Mouse (Mus musculus): Measurements from ENCODE around the gene Mrpl42.
"Not testable (repeated sequence)": the region's sequence is repeated elsewhere in the genome, so short reads cannot be mapped to it uniquely, and the experiment has no call there.

Gene Mrpl42

GRCm38 (mm10) chr10:95501463-95502081 is at the start of gene Mrpl42:
Gene Mrpl42 (minus strand): TSS chr10:95501940.
- DNase-seq (ENCODE audit: low spot score in 2 of 2): peak; percentile 83 to 88

GRCm38 (mm10) chr10:95550506-95550905 is 48.8 kb upstream of the Mrpl42 start:
- no peak for DNase-seq (ENCODE audit: low spot score in 2 of 2)

- not testable (repeated sequence) for DNase-seq (ENCODE audit: low spot score in 2 of 2)
These were observed 47.3 kb upstream of the Mrpl42 start for GRCm38 (mm10) chr10:95549080-95549479.

- no peak for DNase-seq (ENCODE audit: low spot score in 2 of 2)
These were observed 46.5 kb upstream of the Mrpl42 start for GRCm38 (mm10) chr10:95548154-95548826.

GRCm38 (mm10) chr10:95546178-95546577 is 44.4 kb upstream of the Mrpl42 start:
- DNase-seq (ENCODE audit: low spot score in 2 of 2): no peak

- DNase-seq (ENCODE audit: low spot score in 2 of 2): no peak
These were observed 43.3 kb upstream of the Mrpl42 start for GRCm38 (mm10) chr10:95545051-95545450.

GRCm38 (mm10) chr10:95544651-95545050 is 42.9 kb upstream of the Mrpl42 start:
- DNase-seq (ENCODE audit: low spot score in 2 of 2): no peak

GRCm38 (mm10) chr10:95544004-95544403 is 42.3 kb upstream of the Mrpl42 start:
- no peak for DNase-seq (ENCODE audit: low spot score in 2 of 2)

- DNase-seq (ENCODE audit: low spot score in 2 of 2): no peak
These were observed 41.6 kb upstream of the Mrpl42 start for GRCm38 (mm10) chr10:95543377-95543776.

- no peak for DNase-seq (ENCODE audit: low spot score in 2 of 2)
These were observed 41.2 kb upstream of the Mrpl42 start for GRCm38 (mm10) chr10:95542916-95543315.

GRCm38 (mm10) chr10:95539841-95540240 is 38.1 kb upstream of the Mrpl42 start:
- no peak for DNase-seq (ENCODE audit: low spot score in 2 of 2)

- no peak for DNase-seq (ENCODE audit: low spot score in 2 of 2)
These were observed 37.5 kb upstream of the Mrpl42 start for GRCm38 (mm10) chr10:95539260-95539659.

- DNase-seq (ENCODE audit: low spot score in 2 of 2): no peak
These were observed 34.4 kb upstream of the Mrpl42 start for GRCm38 (mm10) chr10:95536222-95536541.

- no peak for DNase-seq (ENCODE audit: low spot score in 2 of 2)
These were observed 33.9 kb upstream of the Mrpl42 start for GRCm38 (mm10) chr10:95535399-95536221.

- no peak for DNase-seq (ENCODE audit: low spot score in 2 of 2)
These were observed 31.6 kb upstream of the Mrpl42 start for GRCm38 (mm10) chr10:95533382-95533781.

GRCm38 (mm10) chr10:95532916-95533315 is 31.2 kb upstream of the Mrpl42 start:
- DNase-seq (ENCODE audit: low spot score in 2 of 2): no peak

GRCm38 (mm10) chr10:95530551-95531121 is 28.9 kb upstream of the Mrpl42 start:
- no peak for DNase-seq (ENCODE audit: low spot score in 2 of 2)

GRCm38 (mm10) chr10:95526495-95527122 is 24.9 kb upstream of the Mrpl42 start:
- no peak for DNase-seq (ENCODE audit: low spot score in 2 of 2)

GRCm38 (mm10) chr10:95525871-95526270 is 24.1 kb upstream of the Mrpl42 start:
- DNase-seq (ENCODE audit: low spot score in 2 of 2): no peak

- DNase-seq (ENCODE audit: low spot score in 2 of 2): no peak
These were observed 23.4 kb upstream of the Mrpl42 start for GRCm38 (mm10) chr10:95525037-95525675.

- DNase-seq (ENCODE audit: low spot score in 2 of 2): no peak
These were observed 15.9 kb upstream of the Mrpl42 start for GRCm38 (mm10) chr10:95517656-95518055.

Measured in heart, adult 9 months (tissue).